Mouse (Mus musculus) bone marrow, adult 2 months (tissue): ENCODE measurements around the gene Dach2. TPM values are rescaled to one million over a fixed set of nuclear protein-coding genes. Genes with fewer than 3 reads are reported as not detected.
A peak's percentile ranks its signal among the peaks of the same experiment; 100 is the strongest.
"Not testable (repeated sequence)": the region's sequence is repeated elsewhere in the genome, so short reads cannot be mapped to it uniquely, and the experiment has no call there.

Experiments used
- H3K27ac ChIP-seq: fragments of 200-500 bp; 2 replicates; pipeline ENCODE4 v1.5.1; 2012; ENCODE audit warnings: low read depth, mild to moderate bottlenecking, control low read depth, inconsistent platforms, low read length; ENCODE audit not compliant: control insufficient read depth, poor library complexity, insufficient read depth
- H3K4me1 ChIP-seq: fragments of 200-500 bp; 2 replicates; pipeline ENCODE4 v1.6.1; 2011; ENCODE audit warnings: low read length; ENCODE audit not compliant: control insufficient read depth, insufficient read depth
- H3K4me3 ChIP-seq: fragments of 200-500 bp; replicated peaks from 2 replicates; pipeline ENCODE3; 2011; ENCODE audit warnings: mild to moderate bottlenecking, low read depth, low read length, control low read depth; ENCODE audit not compliant: control insufficient read depth
- CTCF ChIP-seq: fragments of 200-500 bp; IDR thresholded peaks from 2 replicates; pipeline ENCODE4 v1.5.1; 2011; ENCODE audit warnings: low read length, control low read depth; ENCODE audit not compliant: control insufficient read depth, insufficient read depth
- POLR2A ChIP-seq: fragments of 200-500 bp; IDR thresholded peaks from 2 replicates; pipeline ENCODE4 v1.6.1; 2011; ENCODE audit warnings: low read depth, mild to moderate bottlenecking, control low read depth, low read length, borderline replicate concordance; ENCODE audit not compliant: control insufficient read depth
- WGBS: fragments of 180-500 bp; shearing (Covaris S2); methylation state at CpG from one replicate; pipeline ENCODE4 v1.1.7; 2018; 5-methylcytosine and 5-hydroxymethylcytosine counted together
- polyA plus RNA-seq: library from polyadenylated mRNA; stranded (reverse); fragments of >200 nt; gene quantifications from 2 replicates; pipeline ENCODE4 v1.2.4, GENCODE M21; 2011; ENCODE audit warnings: low replicate concordance; ENCODE audit not compliant: missing spikeins, insufficient read depth, insufficient read length

Gene Dach2
- 0.38 TPM in 1 of 2 replicates, not detected in the other for polyA plus RNA-seq

GRCm38 (mm10) chrX:113297404-113297803 is at the start of gene Dach2:
TSS of gene Dach2 (plus strand) at chrX:113297510.
- TF ChIP-seq CTCF: no peak
- TF ChIP-seq POLR2A: no peak
- WGBS: 17% methylated on average over 21 of the region's 21 CpGs

GRCm38 (mm10) chrX:113252427-113252826 is 44.9 kb upstream of the Dach2 start:
- H3K4me3 ChIP-seq, H3K27ac ChIP-seq, H3K4me1 ChIP-seq: not testable (repeated sequence)
- 53% methylated on average over 2 of the region's 3 CpGs for WGBS

More at GRCm38 (mm10) chrX:113297404-113297803, at the start of gene Dach2:
- H3K4me1 ChIP-seq: no peaks in the 10 kb centered on the region; the same call in 1 of the 2 replicates
- peak within 1 kb of the TSS; percentile 44 for H3K4me3 ChIP-seq
- no peak within 1 kb of the TSS for H3K27ac ChIP-seq

GRCm38 (mm10) chrX:113298031-113298430 is 721 bp downstream of the Dach2 start:
- peak overlapping the region; percentile 44 for H3K4me3 ChIP-seq
- H3K27ac ChIP-seq: no peak overlapping the region
- TF ChIP-seq POLR2A (no peak), CTCF (no peak)
- WGBS: 6% methylated on average over 16 of the region's 18 CpGs
- no peaks in the 10 kb centered on the region; the same call in 1 of the 2 replicates for H3K4me1 ChIP-seq

GRCm38 (mm10) chrX:113298468-113298867 is 1.2 kb downstream of the Dach2 start:
- Histone ChIP-seq H3K27ac (no peak overlapping the region), H3K4me1 (no peaks in the 10 kb centered on the region; the same call in 1 of the 2 replicates), H3K4me3 (peak overlapping the region; percentile 44)
- TF ChIP-seq CTCF: no peak
- TF ChIP-seq POLR2A: no peak
- 10% methylated on average over 19 of the region's 19 CpGs for WGBS

- H3K27ac ChIP-seq: no peak overlapping the region
- 73% methylated on average over 4 of the region's 4 CpGs for WGBS
Measured at GRCm38 (mm10) chrX:113304323-113304722, 7.0 kb downstream of the Dach2 start.

GRCm38 (mm10) chrX:113338143-113338542 is 40.8 kb downstream of the Dach2 start:
- no peak overlapping the region for H3K27ac ChIP-seq
- H3K4me3 ChIP-seq: no peak overlapping the region
- TF ChIP-seq CTCF (no peak), POLR2A (no peak)
- H3K4me1 ChIP-seq: no peaks in the 10 kb centered on the region
- WGBS: 74% methylated on average over 3 of the region's 3 CpGs

More at GRCm38 (mm10) chrX:113304323-113304722, 7.0 kb downstream of the Dach2 start:
- Histone ChIP-seq H3K4me1 (no peaks in the 10 kb centered on the region), H3K4me3 (no peak overlapping the region)
- TF ChIP-seq POLR2A (no peak), CTCF (no peak)

GRCm38 (mm10) chrX:113394417-113394816 is 97.1 kb downstream of the Dach2 start:
- Histone ChIP-seq H3K4me1 (no peaks in the 10 kb centered on the region), H3K4me3 (no peak overlapping the region), H3K27ac (no peak overlapping the region)
- 39% methylated on average over 3 of the region's 3 CpGs for WGBS
- no peak for TF ChIP-seq CTCF
- TF ChIP-seq POLR2A: no peak

- no peak overlapping the region for H3K4me3 ChIP-seq
- H3K27ac ChIP-seq: no peak overlapping the region
- no peak for TF ChIP-seq POLR2A
- TF ChIP-seq CTCF: no peak
- no peaks in the 10 kb centered on the region for H3K4me1 ChIP-seq
- WGBS: 56% methylated on average over 1 of the region's 1 CpGs
Measured at GRCm38 (mm10) chrX:113408756-113409155, 111.4 kb downstream of the Dach2 start.
